Mouse (Mus musculus) ES-E14 (cell line): Measurements from ENCODE around the gene Apobr.

ENCODE experiments used
- CHD2 ChIP-seq: IDR thresholded peaks from 2 replicates; pipeline ENCODE4 v1.6.1; 2014; ENCODE audit warnings: mild to moderate bottlenecking, low read depth, low read length, inconsistent platforms
- HCFC1 ChIP-seq: IDR thresholded peaks from 2 replicates; pipeline ENCODE4 v1.6.1; 2012; ENCODE audit warnings: low read length, inconsistent platforms, borderline replicate concordance; ENCODE audit not compliant: insufficient read depth
- MAFK ChIP-seq: IDR thresholded peaks from 2 replicates; pipeline ENCODE4 v1.6.1; 2014; ENCODE audit warnings: mild to moderate bottlenecking, low read depth, low read length, inconsistent platforms; ENCODE audit not compliant: insufficient read depth
- ZC3H11A ChIP-seq: IDR thresholded peaks from 2 replicates; pipeline ENCODE4 v1.6.1; 2012; ENCODE audit warnings: low read depth, mild to moderate bottlenecking, inconsistent platforms, low read length, borderline replicate concordance
- ZNF384 ChIP-seq: IDR thresholded peaks from 2 replicates; pipeline ENCODE4 v1.6.1; 2012; ENCODE audit warnings: low read depth, low read length, inconsistent platforms

DNA sequence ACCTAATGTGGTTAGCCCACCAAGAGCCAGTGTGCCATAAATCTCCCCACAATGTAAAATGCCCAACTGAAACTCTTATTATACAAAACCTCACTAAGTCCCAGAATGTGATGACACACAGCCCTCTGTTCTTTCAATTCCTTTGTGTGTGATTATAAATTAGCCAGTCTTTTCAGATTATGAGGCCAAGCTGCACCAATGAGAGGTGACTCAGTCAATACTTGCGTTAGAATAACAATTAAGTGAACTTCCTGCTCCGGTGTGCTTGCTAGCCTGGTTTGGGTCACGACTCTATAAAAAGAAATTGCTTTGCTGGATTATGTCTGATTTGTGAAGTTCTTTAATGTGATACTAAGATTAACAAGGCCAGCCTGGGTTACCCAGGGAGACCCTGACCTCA, 45.2 kb downstream of the Apobr start:
- no peak for TF ChIP-seq ZC3H11A
- TF ChIP-seq MAFK = no peak
- TF ChIP-seq ZNF384 = no peak
- TF ChIP-seq HCFC1 = no peak
- TF ChIP-seq CHD2 = no peak
